Comparison of ENCODE assay signal across 23 mouse cellular contexts in genomic region chr11:57648196-57648800, GRCm38 (mm10). TPM values are rescaled to one million over a fixed set of nuclear protein-coding genes. Genes with fewer than 3 reads are reported as not detected.
DNase-seq lines count a peak whose midpoint lies in the region; ATAC-seq lines count a peak whose summit lies in the region.
"Had no signal": no experiment of that assay in that cellular context is flagged by ENCODE, and none has a peak within 500 bp of the region (broad histone marks: within the 10 kb centered on the region; RNA-seq: fewer than 3 reads in every experiment).

No protein-coding gene starts in this region.

- H3K4me3 ChIP-seq in erythroblast, embryonic 14.5 days (replicated peaks): peak overlapping the region; percentile 98
- no peak overlapping the region for H3K4me3 ChIP-seq in limb, embryonic 13.5 days
- no peak overlapping the region for H3K4me3 ChIP-seq in limb, embryonic 10.5 days
- peak overlapping the region; percentile 85 for H3K4me3 ChIP-seq in liver, embryonic 15.5 days (replicated peaks)
- H3K4me3 ChIP-seq: embryonic facial prominence, embryonic 15.5 days; hindbrain, embryonic 15.5 days; kidney, embryonic 15.5 days; limb, embryonic 12.5 days; lung, embryonic 15.5 days; myocyte; neural tube, embryonic 15.5 days had no signal

- DNase-seq in limb, embryonic 10.5 days (ENCODE audit: low spot score): no peak
- DNase-seq in spleen, postnatal 4 days (ENCODE audit: low spot score in 2 of 2): peak; percentile 10 to 60
- DNase-seq in spleen, postnatal 14 days (ENCODE audit: low spot score in 2 of 2): no peak
- no peak for DNase-seq in embryo, embryonic 10.5 days (ENCODE audit: low spot score)
- DNase-seq: cerebellum, adult 18-20 months; cerebellum, postnatal 25 days; gastrocnemius, postnatal 10 days; heart, postnatal 14 days; right cerebral cortex, postnatal 14 days had no signal

- H3K9me3 ChIP-seq in erythroblast, embryonic 14.5 days (ENCODE audit: control insufficient read depth, low read length): no peaks in the 10 kb centered on the region
- H3K9me3 ChIP-seq in limb, embryonic 13.5 days: no peaks in the 10 kb centered on the region
- no peaks in the 10 kb centered on the region for H3K9me3 ChIP-seq in limb, embryonic 10.5 days (replicated peaks)
- no peaks in the 10 kb centered on the region for H3K9me3 ChIP-seq in liver, embryonic 15.5 days (replicated peaks)
- H3K9me3 ChIP-seq: embryonic facial prominence, embryonic 15.5 days; hindbrain, embryonic 15.5 days; kidney, embryonic 15.5 days; limb, embryonic 12.5 days; lung, embryonic 15.5 days; neural tube, embryonic 15.5 days had no signal

- ATAC-seq in erythroblast, adult 5-6 weeks (replicated peaks; ENCODE audit: low FRiP score, poor library complexity, severe bottlenecking): no peak
- ATAC-seq in limb, embryonic 13.5 days (ENCODE audit: low FRiP score, low read depth): no peak
- no peak for ATAC-seq in liver, embryonic 15.5 days (ENCODE audit: insufficient read depth)
- ATAC-seq: CD4-positive, CD25-positive, alpha-beta regulatory T cell, adult 4 months; intestine, embryonic 16.5 days had no signal

- peaks cover 12% of the 10 kb centered on the region for H3K27me3 ChIP-seq in erythroblast, embryonic 14.5 days (ENCODE audit: control insufficient read depth)
- no peaks in the 10 kb centered on the region for H3K27me3 ChIP-seq in limb, embryonic 13.5 days
- H3K27me3 ChIP-seq in limb, embryonic 10.5 days (ENCODE audit: low read depth, poor library complexity, severe bottlenecking): peaks cover 9% of the 10 kb centered on the region; the same call in 1 of the 2 replicates
- no peaks in the 10 kb centered on the region for H3K27me3 ChIP-seq in liver, embryonic 15.5 days
- H3K27me3 ChIP-seq: embryonic facial prominence, embryonic 15.5 days; hindbrain, embryonic 15.5 days; limb, embryonic 12.5 days; lung, embryonic 15.5 days; neural tube, embryonic 15.5 days had no signal

- H3K4me2 ChIP-seq in limb, embryonic 13.5 days (replicated peaks): peak overlapping the region; percentile 1; the same call in 1 of the 2 replicates
- H3K4me2 ChIP-seq in liver, embryonic 15.5 days: peak overlapping the region; percentile 98
- H3K4me2 ChIP-seq: embryonic facial prominence, embryonic 15.5 days; lung, embryonic 15.5 days had no signal

- H3K9ac ChIP-seq in limb, embryonic 13.5 days: no peak overlapping the region
- no peak overlapping the region for H3K9ac ChIP-seq in liver, embryonic 15.5 days
- H3K9ac ChIP-seq: embryonic facial prominence, embryonic 15.5 days; hindbrain, embryonic 15.5 days; kidney, embryonic 15.5 days; limb, embryonic 12.5 days; lung, embryonic 15.5 days; neural tube, embryonic 15.5 days had no signal

- H3K27ac ChIP-seq in limb, embryonic 13.5 days: no peak overlapping the region
- no peak overlapping the region for H3K27ac ChIP-seq in limb, embryonic 10.5 days
- peak overlapping the region; percentile 98; the same call in 1 of the 2 replicates for H3K27ac ChIP-seq in liver, embryonic 15.5 days (replicated peaks)
- H3K27ac ChIP-seq: embryonic facial prominence, embryonic 15.5 days; hindbrain, embryonic 15.5 days; kidney, embryonic 15.5 days; limb, embryonic 12.5 days; lung, embryonic 15.5 days; neural tube, embryonic 15.5 days; stomach, postnatal 0 days had no signal

- 92% methylated on average over 11 of the region's 11 CpGs for WGBS in limb, embryonic 13.5 days
- 92% methylated on average over 11 of the region's 11 CpGs for WGBS in limb, embryonic 10.5 days
- 86% methylated on average over 11 of the region's 11 CpGs for WGBS in liver, embryonic 15.5 days (ENCODE audit: insufficient replicate concordance)

- peaks cover 68% of the 10 kb centered on the region for H3K36me3 ChIP-seq in erythroblast, embryonic 14.5 days (ENCODE audit: control insufficient read depth)
- no peaks in the 10 kb centered on the region for H3K36me3 ChIP-seq in limb, embryonic 13.5 days
- peaks cover 3% of the 10 kb centered on the region; the same call in 1 of the 2 replicates for H3K36me3 ChIP-seq in limb, embryonic 10.5 days
- H3K36me3 ChIP-seq in liver, embryonic 15.5 days (replicated peaks): peaks cover 26% of the 10 kb centered on the region
- H3K36me3 ChIP-seq: embryonic facial prominence, embryonic 15.5 days; hindbrain, embryonic 15.5 days; kidney, embryonic 15.5 days; limb, embryonic 12.5 days; lung, embryonic 15.5 days; neural tube, embryonic 15.5 days had no signal

- peaks cover 90% of the 10 kb centered on the region for H3K4me1 ChIP-seq in erythroblast, embryonic 14.5 days (ENCODE audit: control insufficient read depth)
- H3K4me1 ChIP-seq in limb, embryonic 13.5 days: peaks cover 70% of the 10 kb centered on the region
- peaks cover 83% of the 10 kb centered on the region for H3K4me1 ChIP-seq in limb, embryonic 10.5 days
- peaks cover 87% of the 10 kb centered on the region for H3K4me1 ChIP-seq in liver, embryonic 15.5 days (replicated peaks)

RNA-seq across cellular contexts. Expression of gene Galnt10, which starts 3.1 kb away (rescaled TPM):
- 7.3 and 7.8 TPM in 2 replicates for polyA plus RNA-seq in erythroblast, embryonic 14.5 days (2012)
- 39.4 and 43.5 TPM in 2 replicates for total RNA-seq in erythroblast, adult 5-6 weeks (2015; ENCODE audit: low replicate concordance)
- total RNA-seq in erythroblast, adult 5-6 weeks (2017; ENCODE audit: low replicate concordance): 102 and 103 TPM in 2 replicates
- polyA plus RNA-seq in limb, embryonic 13.5 days (2015; fragmentation: Nextera tagmentation; extraction: Ambion mirVana): 28.6 and 31.3 TPM in 2 replicates
- 20.3 and 22.3 TPM in 2 replicates for polyA plus RNA-seq in limb, embryonic 10.5 days (2016; fragmentation: Nextera tagmentation; extraction: Ambion mirVana)
- polyA plus RNA-seq in liver, embryonic 15.5 days (2015; fragmentation: Nextera tagmentation; extraction: Ambion mirVana): 27.1 and 30.9 TPM in 2 replicates

Comparison
In these comparisons a context has a peak if more than half of its experiments do, and no peak if none do; other contexts are left out.
1. DNase-seq: peak in spleen, postnatal 4 days (2 of 2); none in limb, embryonic 10.5 days (single experiment), spleen, postnatal 14 days (0 of 2) and embryo, embryonic 10.5 days (single experiment).
2. H3K4me3 ChIP-seq: peak in erythroblast, embryonic 14.5 days (single experiment) and liver, embryonic 15.5 days (single experiment); none in limb, embryonic 13.5 days (single experiment) and limb, embryonic 10.5 days (single experiment).